Mouse (Mus musculus) C2C12 (cell line): Measurements from ENCODE around the gene Rnf213.

Experiments
- CEBPB ChIP-seq: IDR thresholded peaks from one replicate; pipeline ENCODE4 v1.6.1; 2011; ENCODE audit warnings: low read depth, mild to moderate bottlenecking, control low read depth, moderate library complexity
- CTCF ChIP-seq: IDR thresholded peaks from one replicate; pipeline ENCODE4 v1.5.1; 2011; ENCODE audit not compliant: control insufficient read depth, insufficient read depth, insufficient read length
- MAX ChIP-seq: IDR thresholded peaks from one replicate; pipeline ENCODE4 v1.6.1; 2011; ENCODE audit warnings: mild to moderate bottlenecking, control low read depth
- MYOD1 ChIP-seq: IDR thresholded peaks from one replicate; pipeline ENCODE4 v1.6.1; 2011; ENCODE audit warnings: low read depth; ENCODE audit not compliant: control insufficient read depth, insufficient read length
- USF1 ChIP-seq: IDR thresholded peaks from one replicate; pipeline ENCODE4 v1.6.1; 2011; ENCODE audit warnings: low read depth, mild to moderate bottlenecking, control low read depth, moderate library complexity

GRCm38 (mm10) chr11:119419327-119420118 is 26.6 kb downstream of the Rnf213 start:
- TF ChIP-seq CEBPB (no peak), CTCF (no peak), USF1 (no peak), MYOD1 (no peak), MAX (no peak)
